Mouse (Mus musculus) heart, embryonic 14.5 days (tissue): ENCODE measurements around the gene Traf3ip2. TPM values are rescaled to one million over a fixed set of nuclear protein-coding genes. Genes with fewer than 3 reads are reported as not detected.
A peak's percentile ranks its signal among the peaks of the same experiment; 100 is the strongest.

ENCODE experiments used
- ATAC-seq: fragments of 200-750 bp; cut with Nextera tagmentation; 2 replicates; pipeline ENCODE4 v1.8.0; 2017; ENCODE audit warnings: low read depth, moderate TSS enrichment; ENCODE audit not compliant: insufficient number of reproducible peaks, insufficient read depth, low FRiP score
- H3K27ac ChIP-seq, 2 experiments: fragments of 200-500 bp in 1 of 2; fragments of 300-500 bp in 1 of 2; sonication (generic) in 1 of 2; replicated peaks in 1 of 2; 2 replicates each; pipeline ENCODE4 v1.5.1; 2012 to 2014; ENCODE audit warnings: low read depth in 2 of 2, low read length in 2 of 2, control low read depth in 1 of 2, mild to moderate bottlenecking in 1 of 2, mixed read lengths in 1 of 2; ENCODE audit not compliant: control insufficient read depth in 1 of 2, insufficient read depth in 1 of 2
- H3K27me3 ChIP-seq: fragments of 300-500 bp; sonication (generic); 2 replicates; pipeline ENCODE4 v1.6.1; 2014; ENCODE audit warnings: mild to moderate bottlenecking, low read length, control low read depth; ENCODE audit not compliant: control insufficient read depth, insufficient read depth
- H3K36me3 ChIP-seq: fragments of 300-500 bp; sonication (generic); 2 replicates; pipeline ENCODE4 v1.6.1; 2014; ENCODE audit warnings: mild to moderate bottlenecking, control low read depth, low read length, mixed read lengths; ENCODE audit not compliant: control insufficient read depth, insufficient read depth
- H3K4me1 ChIP-seq, 2 experiments: fragments of 200-500 bp in 1 of 2; fragments of 300-500 bp in 1 of 2; sonication (generic) in 1 of 2; 2 replicates each; pipeline ENCODE4 v1.6.1; 2012 to 2014; ENCODE audit warnings: low read length in 2 of 2, control low read depth in 1 of 2, mixed read lengths in 1 of 2; ENCODE audit not compliant: control insufficient read depth in 2 of 2, insufficient read depth in 2 of 2
- H3K4me2 ChIP-seq: fragments of 300-500 bp; sonication (generic); 2 replicates; pipeline ENCODE4 v1.6.1; 2014; ENCODE audit warnings: mild to moderate bottlenecking, low read length
- H3K4me3 ChIP-seq, 2 experiments: fragments of 200-500 bp in 1 of 2; fragments of 300-500 bp in 1 of 2; sonication (generic) in 1 of 2; 2 replicates each; pipeline ENCODE4 v1.5.1; 2012 to 2014; ENCODE audit warnings: low read length in 2 of 2, mild to moderate bottlenecking in 2 of 2, control low read depth in 1 of 2, low read depth in 1 of 2, moderate library complexity in 1 of 2; ENCODE audit not compliant: control insufficient read depth in 1 of 2, insufficient read depth in 1 of 2
- H3K9ac ChIP-seq: fragments of 300-500 bp; sonication (generic); 2 replicates; pipeline ENCODE4 v1.6.1; 2014; ENCODE audit warnings: mild to moderate bottlenecking, low read length
- H3K9me3 ChIP-seq: fragments of 300-500 bp; sonication (generic); 2 replicates; pipeline ENCODE4 v1.6.1; 2016; ENCODE audit warnings: low read length, control low read depth; ENCODE audit not compliant: control insufficient read depth
- WGBS: fragments of 180-500 bp; shearing (Covaris S2); extraction: QIAGEN DNeasy Blood & Tissue Kit; methylation state at CpG from one replicate; pipeline ENCODE4 v1.1.7; 2014; 5-methylcytosine and 5-hydroxymethylcytosine counted together
- polyA plus RNA-seq: library from polyadenylated mRNA; unstranded; fragments of >200 nt; fragmentation: Nextera tagmentation; extraction: Ambion mirVana; gene quantifications from 2 replicates; pipeline ENCODE4 v1.2.1, GENCODE M21; 2014

Gene Traf3ip2
- polyA plus RNA-seq, 1 experiment from 2014 or later, result 10.2 TPM

GRCm38 (mm10) chr10:39615531-39616229 is 2.9 kb downstream of the Traf3ip2 start:
- Histone ChIP-seq H3K9me3 (no peaks in the 10 kb centered on the region), H3K4me1 (peaks cover 12 to 31% of the 10 kb centered on the region in 2 experiments), H3K4me3 (no peak overlapping the region), H3K9ac (peak overlapping the region; percentile 78), H3K4me2 (peak overlapping the region; percentile 72), H3K27ac (peak overlapping the region; percentile 92 to 93), H3K27me3 (no peaks in the 10 kb centered on the region), H3K36me3 (peaks cover 20% of the 10 kb centered on the region)
- WGBS, result 80% methylated on average over 12 of the region's 12 CpGs
- no peak for ATAC-seq

GRCm38 (mm10) chr10:39616230-39616590 is 3.5 kb downstream of the Traf3ip2 start:
- Histone ChIP-seq H3K4me3 (no peak overlapping the region), H3K27me3 (no peaks in the 10 kb centered on the region), H3K36me3 (peaks cover 25% of the 10 kb centered on the region), H3K4me1 (peaks cover 12 to 31% of the 10 kb centered on the region in 2 experiments), H3K9me3 (no peaks in the 10 kb centered on the region), H3K9ac (no peak overlapping the region), H3K27ac (no peak overlapping the region), H3K4me2 (no peak overlapping the region)
- no peak for ATAC-seq
- WGBS, result 70% methylated on average over 9 of the region's 9 CpGs

GRCm38 (mm10) chr10:39616626-39617025 is 3.9 kb downstream of the Traf3ip2 start:
- WGBS, result 93% methylated on average over 8 of the region's 8 CpGs
- Histone ChIP-seq H3K36me3 (peaks cover 29% of the 10 kb centered on the region), H3K27me3 (no peaks in the 10 kb centered on the region), H3K9me3 (no peaks in the 10 kb centered on the region), H3K4me2 (no peak overlapping the region), H3K4me1 (peaks cover 12 to 31% of the 10 kb centered on the region in 2 experiments), H3K4me3 (no peak overlapping the region), H3K27ac (no peak overlapping the region), H3K9ac (no peak overlapping the region)
- no peak for ATAC-seq

GRCm38 (mm10) chr10:39618431-39618830 is 5.7 kb downstream of the Traf3ip2 start:
- H3K4me2 ChIP-seq, result no peak overlapping the region
- no peak overlapping the region for H3K27ac ChIP-seq
- H3K4me3 ChIP-seq, result no peak overlapping the region
- no peaks in the 10 kb centered on the region for H3K9me3 ChIP-seq
- H3K36me3 ChIP-seq, result peaks cover 35% of the 10 kb centered on the region
- no peaks in the 10 kb centered on the region for H3K27me3 ChIP-seq
- peaks cover 9 to 30% of the 10 kb centered on the region in 2 experiments for H3K4me1 ChIP-seq
- WGBS, result 86% methylated on average over 10 of the region's 10 CpGs
- no peak overlapping the region for H3K9ac ChIP-seq
- ATAC-seq, result no peak

- H3K9me3 ChIP-seq, result no peaks in the 10 kb centered on the region
Measured at GRCm38 (mm10) chr10:39620626-39621025, 7.9 kb downstream of the Traf3ip2 start.

GRCm38 (mm10) chr10:39623806-39624205 is 11.1 kb downstream of the Traf3ip2 start:
- no peaks in the 10 kb centered on the region for H3K9me3 ChIP-seq
- 81% methylated on average over 6 of the region's 6 CpGs for WGBS
- no peak overlapping the region for H3K4me2 ChIP-seq
- H3K4me3 ChIP-seq, result no peak overlapping the region
- no peak overlapping the region for H3K27ac ChIP-seq
- H3K36me3 ChIP-seq, result peaks cover 51% of the 10 kb centered on the region
- no peak overlapping the region for H3K9ac ChIP-seq
- H3K4me1 ChIP-seq, result peaks cover 0 to 1% of the 10 kb centered on the region in 2 experiments; a peak in 3 of 4 replicates
- H3K27me3 ChIP-seq, result no peaks in the 10 kb centered on the region
- ATAC-seq, result no peak

More at GRCm38 (mm10) chr10:39620626-39621025, 7.9 kb downstream of the Traf3ip2 start:
- H3K27me3 ChIP-seq, result no peaks in the 10 kb centered on the region
- ATAC-seq, result no peak
- H3K9ac ChIP-seq, result no peak overlapping the region
- no peak overlapping the region for H3K27ac ChIP-seq
- H3K36me3 ChIP-seq, result peaks cover 38% of the 10 kb centered on the region
- H3K4me1 ChIP-seq, result peaks cover 5 to 8% of the 10 kb centered on the region in 2 experiments
- 78% methylated on average over 5 of the region's 5 CpGs for WGBS
- H3K4me3 ChIP-seq, result no peak overlapping the region
- no peak overlapping the region for H3K4me2 ChIP-seq

GRCm38 (mm10) chr10:39624837-39625625 is 12.3 kb downstream of the Traf3ip2 start:
- no peaks in the 10 kb centered on the region for H3K27me3 ChIP-seq
- WGBS, result 65% methylated on average over 12 of the region's 12 CpGs
- no peaks in the 10 kb centered on the region for H3K9me3 ChIP-seq
- no peak overlapping the region for H3K27ac ChIP-seq
- no peak overlapping the region for H3K4me3 ChIP-seq
- ATAC-seq, result no peak
- H3K4me1 ChIP-seq, result peaks cover 6 to 13% of the 10 kb centered on the region in 2 experiments
- H3K36me3 ChIP-seq, result peaks cover 46% of the 10 kb centered on the region
- no peak overlapping the region for H3K4me2 ChIP-seq
- no peak overlapping the region for H3K9ac ChIP-seq
